Mouse (Mus musculus) adrenal gland, postnatal 25 days (tissue): ENCODE measurements at regions not wholly inside any gene's neighbourhood (a gene's known extent, or its start where the extent isn't known, plus 50 kb on each side); places are given as distances from the start of the nearest gene placed in this dataset.

Experiments
- DNase-seq: peaks from one replicate; pipeline ENCODE4 v3.0.0; 2021; ENCODE audit warnings: mixed read lengths

- no peak for DNase-seq
These were observed 774.6 kb downstream of the Brinp1 start for GRCm38 (mm10) chr4:68179551-68179950.

GRCm38 (mm10) chr4:68156499-68156898 is 797.7 kb downstream of the Brinp1 start:
- no peak for DNase-seq

- DNase-seq: no peak
These were observed 805.6 kb downstream of the Brinp1 start for GRCm38 (mm10) chr4:68148483-68149069.

GRCm38 (mm10) chr4:68128124-68128523 is 826.1 kb downstream of the Brinp1 start:
- no peak for DNase-seq

DNA sequence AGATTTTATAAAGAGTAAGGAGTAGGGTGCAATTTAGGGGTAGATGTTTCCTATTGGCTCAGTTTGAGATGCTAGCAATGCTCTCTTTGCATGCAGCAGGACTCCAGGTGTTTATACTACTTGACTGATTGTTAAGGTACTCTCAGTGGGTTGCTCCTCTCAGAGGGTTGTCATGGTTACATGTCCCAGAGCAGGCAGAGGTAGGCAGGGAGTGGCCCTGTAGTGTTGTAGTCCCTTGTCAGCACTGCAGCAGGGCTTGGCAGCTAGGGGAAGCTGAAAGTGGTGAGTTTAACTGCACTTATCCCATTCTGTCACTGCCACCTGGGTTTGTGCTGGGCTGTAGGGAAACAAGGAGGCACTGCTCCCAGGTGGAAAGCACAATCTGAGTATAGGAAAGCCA is 839.7 kb downstream of the Brinp1 start:
- no peak for DNase-seq

GRCm38 (mm10) chr4:68085255-68085654 is 868.9 kb downstream of the Brinp1 start:
- no peak for DNase-seq

DNA sequence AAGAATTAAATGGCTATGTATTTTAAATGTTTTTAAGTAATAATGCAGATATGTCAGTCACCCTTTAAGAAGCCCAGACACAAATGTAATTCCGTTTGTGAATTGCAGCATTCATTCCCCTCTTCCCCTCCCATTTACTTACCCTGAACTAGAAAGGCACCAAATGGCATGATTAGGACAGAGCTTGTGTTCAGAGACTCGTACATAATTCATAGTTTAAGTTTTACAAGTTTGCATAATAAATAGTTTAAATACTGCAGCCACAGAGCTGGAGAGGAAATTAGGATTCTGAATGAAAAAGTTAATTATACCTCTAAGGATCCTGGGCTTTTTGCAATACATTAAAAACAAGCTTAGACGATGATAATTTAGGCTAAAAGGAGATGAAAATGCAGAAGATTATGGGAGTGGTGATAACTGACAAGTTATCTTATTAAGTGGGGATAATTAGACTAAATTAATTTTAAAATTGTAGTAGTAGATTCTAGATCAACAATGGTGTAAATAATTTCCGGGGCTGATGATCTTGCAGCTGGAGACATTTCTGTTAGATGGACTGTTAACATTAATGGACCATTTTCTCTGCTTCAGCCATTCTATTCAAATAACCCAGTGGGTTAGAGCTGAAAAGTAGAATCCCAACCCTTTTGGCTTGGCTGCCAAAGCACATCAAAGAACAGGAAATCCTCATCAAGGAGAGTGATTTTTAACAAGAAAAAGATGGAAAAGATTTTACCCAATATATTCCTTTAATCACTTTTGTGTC is 897.2 kb downstream of the Brinp1 start:
- no peak for DNase-seq

- DNase-seq: peak; percentile 4
These were observed 931.3 kb downstream of the Brinp1 start for GRCm38 (mm10) chr4:68022891-68023303.

DNA sequence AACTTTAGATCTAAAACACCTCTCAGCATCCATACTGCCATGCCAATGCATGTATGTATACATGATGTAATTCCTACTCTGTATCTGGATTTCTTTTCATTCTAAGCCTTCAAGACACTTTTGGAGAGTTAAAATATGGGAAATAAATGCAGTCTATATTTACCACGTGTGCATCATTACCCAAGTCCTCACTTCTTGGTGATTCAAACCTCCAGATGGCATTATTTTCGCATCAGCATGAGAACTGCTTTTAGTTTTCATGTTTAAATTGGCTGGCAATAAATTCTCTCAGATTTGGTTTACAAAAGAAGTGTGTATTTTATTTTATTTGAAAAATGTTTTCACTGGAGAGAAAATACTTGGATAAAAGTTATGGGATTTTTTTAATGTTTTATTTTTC is 942.8 kb downstream of the Brinp1 start:
- no peak for DNase-seq

GRCm38 (mm10) chr4:67994796-67995283 is 959.4 kb downstream of the Brinp1 start:
- no peak for DNase-seq

- DNase-seq: no peak
These were observed 990.7 kb downstream of the Brinp1 start for GRCm38 (mm10) chr4:67963456-67963855.

DNA sequence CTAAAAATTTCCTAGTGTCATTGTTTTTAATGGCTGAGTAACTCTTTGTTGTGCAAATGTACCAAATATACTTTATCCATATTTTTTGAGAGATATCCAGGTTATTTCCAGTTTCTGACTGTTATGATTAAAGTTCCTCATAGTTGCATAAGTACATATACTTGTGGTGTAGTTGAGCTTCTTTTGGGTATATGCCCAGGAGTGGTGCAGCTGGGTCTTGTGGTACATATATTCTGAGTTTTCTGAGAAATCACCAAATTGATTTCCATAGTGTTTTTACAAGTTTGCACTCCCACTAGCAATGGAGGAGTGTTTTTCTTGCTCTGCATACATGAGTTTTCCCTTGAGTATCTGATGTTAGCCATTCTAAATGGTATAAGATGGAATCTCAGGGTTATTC is 1006.2 kb downstream of the Brinp1 start:
- no peak for DNase-seq

DNA sequence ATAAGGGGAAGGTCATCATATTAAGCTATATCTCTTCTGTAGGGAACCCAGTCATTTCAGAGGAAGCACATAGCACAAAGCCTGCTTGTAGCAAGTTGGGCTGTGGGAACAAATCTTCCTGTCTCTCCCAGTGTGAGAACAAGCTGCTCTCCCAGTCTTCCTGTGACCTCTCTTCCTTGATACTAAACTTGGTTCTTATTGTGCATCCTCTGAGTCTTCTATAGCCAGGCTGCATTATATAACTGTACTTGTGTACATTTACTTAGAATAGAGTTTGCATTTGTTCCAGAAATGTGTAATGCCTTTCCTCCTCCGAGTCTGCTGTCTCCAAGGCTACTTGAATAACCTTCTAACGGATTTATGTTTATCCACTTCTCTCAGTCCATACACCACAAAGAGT is 1021.7 kb downstream of the Brinp1 start:
- DNase-seq: no peak

DNA sequence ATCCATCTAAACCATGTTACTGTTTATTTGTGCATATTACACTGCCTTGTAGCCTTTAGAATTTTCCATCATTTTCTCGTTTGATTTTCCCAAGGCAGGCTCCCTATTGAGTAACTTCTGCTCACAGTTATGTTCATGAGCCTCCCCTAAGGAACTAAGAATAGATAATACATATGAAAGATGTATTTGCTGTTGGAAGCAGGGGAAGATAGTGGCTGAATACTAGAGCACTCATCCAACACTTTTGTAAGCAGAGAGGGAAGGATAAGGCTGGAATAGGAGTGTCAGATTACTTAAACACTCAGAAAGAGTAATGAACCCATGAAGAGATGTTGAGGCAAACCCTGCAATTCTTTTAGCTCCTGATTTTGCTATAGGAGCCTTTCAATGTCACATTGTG is 1055.1 kb downstream of the Brinp1 start:
- no peak for DNase-seq

GRCm38 (mm10) chr4:67891946-67892575 is 1062.1 kb downstream of the Brinp1 start:
- DNase-seq: no peak

DNA sequence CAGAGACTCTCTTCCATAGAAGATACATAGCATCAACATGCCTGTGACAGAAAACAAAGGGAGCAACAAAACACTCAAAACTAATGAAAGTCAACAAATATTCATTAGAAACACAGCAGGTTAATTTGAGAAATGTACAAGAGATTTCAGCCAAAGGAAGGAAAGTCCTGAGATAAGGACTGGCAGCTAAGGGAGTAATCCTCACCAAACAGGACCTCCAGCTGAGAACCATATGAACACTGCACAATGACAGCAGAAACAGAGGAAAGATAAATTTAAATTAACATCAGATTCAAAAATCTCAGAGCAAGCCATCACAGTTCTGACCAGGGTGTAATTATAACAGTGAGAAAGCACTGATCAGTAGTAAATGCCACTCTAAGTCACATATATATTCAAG is 1060.6 kb downstream of the Tlr4 start:
- DNase-seq: no peak

DNA sequence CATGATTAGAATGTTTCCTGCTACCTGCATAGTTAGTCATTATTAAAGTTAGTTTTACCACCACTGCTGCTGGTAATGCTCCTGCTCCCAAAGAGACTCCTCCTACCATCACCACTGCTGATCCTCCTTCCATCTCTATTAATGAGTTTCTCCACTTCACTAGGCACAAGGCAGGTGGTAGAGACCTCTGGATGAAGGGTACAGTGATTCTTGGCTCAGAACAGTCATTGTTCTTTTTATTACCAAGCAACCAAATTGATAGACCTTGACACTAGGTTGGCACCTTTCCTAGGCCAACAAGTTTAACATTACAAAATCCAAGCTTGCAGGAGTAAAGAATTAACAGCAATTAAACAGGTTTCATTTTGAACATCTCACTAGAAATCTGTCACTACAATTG is 1057.8 kb downstream of the Tlr4 start:
- no peak for DNase-seq

- DNase-seq: no peak
These were observed 1034.8 kb downstream of the Tlr4 start for GRCm38 (mm10) chr4:67862218-67862617.

GRCm38 (mm10) chr4:67861801-67862200 is 1034.4 kb downstream of the Tlr4 start:
- no peak for DNase-seq

DNA sequence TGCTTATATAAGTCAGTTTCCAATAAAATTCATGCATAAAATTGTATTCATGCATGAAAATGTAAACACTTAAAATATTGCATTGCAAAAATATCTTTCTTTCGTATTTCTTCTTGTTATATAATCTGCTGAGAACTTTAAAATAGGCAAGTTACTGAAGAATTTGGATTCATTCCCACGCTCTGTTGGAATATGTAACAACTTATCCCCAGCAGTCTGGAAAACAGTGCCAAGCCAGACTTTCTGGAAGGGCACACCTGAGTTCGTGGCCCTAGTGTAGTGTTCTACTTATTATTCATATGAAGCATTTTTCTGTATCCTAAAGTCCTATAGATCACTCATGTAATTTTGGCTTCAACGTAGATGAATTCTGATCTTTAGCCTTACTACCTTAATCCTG is 1025.6 kb downstream of the Tlr4 start:
- DNase-seq: no peak

DNA sequence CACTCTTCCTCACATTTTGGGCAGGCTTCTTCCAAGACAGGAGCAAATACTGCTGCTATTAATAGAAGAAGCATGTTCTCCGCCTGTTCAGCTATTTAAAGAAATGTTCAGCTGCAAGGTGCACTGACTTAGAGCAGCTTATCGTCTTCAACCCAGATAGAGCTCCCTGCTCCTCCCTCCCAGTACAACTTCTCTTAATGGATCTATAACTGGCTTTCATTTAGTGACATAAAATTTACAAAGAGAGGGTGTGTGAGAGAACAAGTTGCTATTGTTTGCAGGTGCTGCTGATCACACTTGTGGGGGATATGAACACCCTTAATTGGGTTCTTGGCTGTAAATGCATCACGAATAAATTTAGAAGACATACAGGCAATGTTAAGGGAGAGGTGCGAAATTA is 1006.0 kb downstream of the Tlr4 start:
- no peak for DNase-seq

DNA sequence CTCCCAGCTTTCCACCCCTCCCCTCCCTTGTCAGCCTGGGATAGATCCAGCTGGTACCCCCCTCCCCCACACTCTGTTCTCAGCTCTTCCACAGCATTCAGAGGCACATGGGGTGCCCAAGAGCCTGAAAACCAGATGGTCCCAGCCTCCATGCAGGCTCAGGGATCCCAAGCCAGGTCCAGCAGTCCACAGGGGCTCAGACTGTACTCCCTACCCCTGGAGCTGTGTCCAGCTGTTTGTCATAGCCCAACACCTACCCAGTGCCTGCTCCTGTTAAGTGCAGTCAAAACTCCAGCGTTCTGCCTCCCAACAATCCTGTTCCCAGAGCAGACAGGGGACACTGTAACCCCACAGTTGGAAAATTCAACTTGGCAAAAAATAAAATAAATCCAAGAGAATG is 998.1 kb downstream of the Tlr4 start:
- DNase-seq: no peak

GRCm38 (mm10) chr4:67796050-67796449 is 968.7 kb downstream of the Tlr4 start:
- DNase-seq: no peak
